Mouse (Mus musculus): ENCODE measurements around the gene Il2rb. TPM values are rescaled to one million over a fixed set of nuclear protein-coding genes. Genes with fewer than 3 reads are reported as not detected.

Gene Il2rb
- polyA plus RNA-seq, 1 experiment from 2014 or later, result 0.06 TPM

- H3K4me3 ChIP-seq, result no peak overlapping the region
- 0 out of 2 replicates have a peak, but pooled peaks have one; percentile 48 for ATAC-seq (ENCODE audit: low read depth)
Observed at GRCm38 (mm10) chr15:78514393-78515146, 19.5 kb upstream of the Il2rb start.

DNA sequence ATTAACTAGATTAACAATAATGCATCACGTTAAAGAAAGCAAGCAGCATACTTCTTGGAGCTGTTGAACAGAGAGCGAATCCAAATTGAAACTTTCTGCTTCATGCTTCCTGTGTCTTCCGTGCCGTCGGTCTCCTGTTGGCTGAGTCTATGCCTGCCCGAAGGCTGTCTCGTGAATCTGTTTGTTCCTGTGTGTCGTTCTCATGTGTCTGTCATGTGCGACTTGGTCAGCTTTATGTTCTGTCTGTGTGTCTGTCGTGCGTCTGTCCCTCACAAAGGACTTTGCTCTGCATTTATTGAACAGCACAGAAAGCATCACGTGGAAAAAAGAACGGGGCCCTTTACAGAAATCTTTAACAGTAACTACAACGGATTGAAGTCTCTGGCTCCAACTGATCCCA lies 17.9 kb upstream of the Il2rb start:
- H3K27me3 ChIP-seq, result no peaks in the 10 kb centered on the region
- ATAC-seq (ENCODE audit: low read depth), result no peak
- peaks cover 9% of the 10 kb centered on the region for H3K4me1 ChIP-seq (replicated peaks)
- no peak overlapping the region for H3K27ac ChIP-seq (replicated peaks)
- H3K4me2 ChIP-seq, result no peak overlapping the region
- WGBS, result 90% methylated on average over 14 of the region's 14 CpGs
- H3K4me3 ChIP-seq, result no peak overlapping the region
- H3K9me3 ChIP-seq, result no peaks in the 10 kb centered on the region
- no peaks in the 10 kb centered on the region for H3K36me3 ChIP-seq
- H3K9ac ChIP-seq, result no peak overlapping the region

More at GRCm38 (mm10) chr15:78514393-78515146, 19.5 kb upstream of the Il2rb start:
- Histone ChIP-seq H3K27me3 (no peaks in the 10 kb centered on the region), H3K27ac (replicated peaks) (no peak overlapping the region), H3K4me1 (replicated peaks) (peaks cover 9% of the 10 kb centered on the region), H3K4me2 (no peak overlapping the region), H3K9ac (peak overlapping the region; percentile 28; the same call in 1 of the 2 replicates), H3K9me3 (no peaks in the 10 kb centered on the region), H3K36me3 (no peaks in the 10 kb centered on the region)
- WGBS, result 30% methylated on average over 7 of the region's 7 CpGs

GRCm38 (mm10) chr15:78511951-78512350 lies 16.9 kb upstream of the Il2rb start:
- no peaks in the 10 kb centered on the region for H3K27me3 ChIP-seq
- no peak overlapping the region for H3K4me3 ChIP-seq
- no peak for ATAC-seq (ENCODE audit: low read depth)
- H3K9me3 ChIP-seq, result no peaks in the 10 kb centered on the region
- 84% methylated on average over 7 of the region's 7 CpGs for WGBS
- H3K36me3 ChIP-seq, result no peaks in the 10 kb centered on the region
- peaks cover 9% of the 10 kb centered on the region for H3K4me1 ChIP-seq (replicated peaks)
- no peak overlapping the region for H3K4me2 ChIP-seq
- no peak overlapping the region for H3K27ac ChIP-seq (replicated peaks)
- no peak overlapping the region for H3K9ac ChIP-seq

- Histone ChIP-seq H3K9ac (no peak overlapping the region), H3K27ac (replicated peaks) (no peak overlapping the region), H3K27me3 (no peaks in the 10 kb centered on the region), H3K36me3 (no peaks in the 10 kb centered on the region), H3K9me3 (no peaks in the 10 kb centered on the region), H3K4me2 (no peak overlapping the region), H3K4me3 (no peak overlapping the region), H3K4me1 (replicated peaks) (peaks cover 9% of the 10 kb centered on the region)
- ATAC-seq (ENCODE audit: low read depth), result no peak
- 93% methylated on average over 6 of the region's 6 CpGs for WGBS
Observed at GRCm38 (mm10) chr15:78510736-78511135, 15.7 kb upstream of the Il2rb start.

DNA sequence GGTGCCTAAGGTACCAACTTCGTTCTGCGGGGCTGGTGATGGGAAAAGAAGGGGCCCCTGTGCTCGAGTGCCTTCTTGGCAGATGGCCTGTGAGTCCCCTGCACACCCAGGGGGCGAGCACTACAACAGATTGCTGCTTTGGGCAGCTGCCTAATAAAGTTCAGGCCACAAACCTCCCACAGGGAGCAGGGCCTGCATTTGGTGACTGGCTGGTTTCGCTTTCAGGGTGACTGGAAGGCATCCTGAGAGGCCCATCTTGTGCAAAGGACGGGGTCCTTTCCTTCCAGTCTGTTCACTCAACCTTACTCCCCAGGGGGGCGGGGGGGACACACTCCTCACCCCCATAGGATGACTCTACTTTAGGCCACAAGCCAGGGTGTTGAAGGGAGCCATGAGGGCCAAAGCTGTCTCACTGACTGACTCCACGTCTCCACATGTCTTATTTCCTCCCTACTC lies 15.1 kb upstream of the Il2rb start:
- 51% methylated on average over 8 of the region's 8 CpGs for whole genome bisulfite sequencing
- Histone ChIP-seq H3K4me1 (replicated peaks) (peaks cover 9% of the 10 kb centered on the region), H3K27ac (replicated peaks) (peak overlapping the region; percentile 33), H3K27me3 (no peaks in the 10 kb centered on the region), H3K9ac (0 out of 2 replicates have a peak overlapping the region, but pooled peaks have one; percentile 45), H3K4me3 (no peak overlapping the region), H3K4me2 (no peak overlapping the region; the same call in 1 of the 2 replicates), H3K9me3 (no peaks in the 10 kb centered on the region), H3K36me3 (no peaks in the 10 kb centered on the region)
- ATAC-seq (ENCODE audit: low read depth), result no peak

GRCm38 (mm10) chr15:78509297-78509899 lies 14.3 kb upstream of the Il2rb start:
- WGBS, result 47% methylated on average over 12 of the region's 12 CpGs
- no peak for ATAC-seq (ENCODE audit: low read depth)
- H3K27me3 ChIP-seq, result no peaks in the 10 kb centered on the region

DNA sequence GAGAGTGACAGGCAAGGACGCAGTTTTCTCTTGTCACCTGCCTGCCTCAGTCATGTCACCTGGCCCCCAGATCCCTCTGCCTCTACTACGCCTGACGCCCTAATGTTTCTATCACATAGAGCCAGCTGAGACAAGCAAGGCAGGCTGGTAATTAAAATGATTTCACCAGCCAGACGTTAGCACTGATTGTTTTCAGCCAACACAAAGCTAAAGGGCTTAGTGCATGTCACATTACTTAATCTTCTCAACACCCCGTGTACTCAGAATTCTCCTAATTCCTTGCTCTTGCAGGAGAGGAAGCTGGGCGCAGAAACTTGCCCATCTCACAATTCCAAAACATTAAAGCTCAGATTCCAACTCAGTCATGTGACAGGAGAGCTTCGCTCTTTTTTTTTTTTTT lies 13.4 kb upstream of the Il2rb start:
- Histone ChIP-seq H3K4me3 (no peak overlapping the region), H3K36me3 (no peaks in the 10 kb centered on the region), H3K27ac (replicated peaks) (no peak overlapping the region), H3K4me1 (replicated peaks) (peaks cover 9% of the 10 kb centered on the region), H3K4me2 (no peak overlapping the region), H3K27me3 (no peaks in the 10 kb centered on the region), H3K9me3 (no peaks in the 10 kb centered on the region), H3K9ac (no peak overlapping the region)
- WGBS, result 74% methylated on average over 7 of the region's 7 CpGs
- ATAC-seq (ENCODE audit: low read depth), result no peak

More at GRCm38 (mm10) chr15:78509297-78509899, 14.3 kb upstream of the Il2rb start:
- Histone ChIP-seq H3K4me1 (replicated peaks) (peaks cover 9% of the 10 kb centered on the region), H3K4me2 (peak overlapping the region; percentile 30; the same call in 1 of the 2 replicates), H3K36me3 (no peaks in the 10 kb centered on the region), H3K9me3 (no peaks in the 10 kb centered on the region), H3K9ac (0 out of 2 replicates have a peak overlapping the region, but pooled peaks have one; percentile 45), H3K4me3 (no peak overlapping the region), H3K27ac (replicated peaks) (peak overlapping the region; percentile 33)

DNA sequence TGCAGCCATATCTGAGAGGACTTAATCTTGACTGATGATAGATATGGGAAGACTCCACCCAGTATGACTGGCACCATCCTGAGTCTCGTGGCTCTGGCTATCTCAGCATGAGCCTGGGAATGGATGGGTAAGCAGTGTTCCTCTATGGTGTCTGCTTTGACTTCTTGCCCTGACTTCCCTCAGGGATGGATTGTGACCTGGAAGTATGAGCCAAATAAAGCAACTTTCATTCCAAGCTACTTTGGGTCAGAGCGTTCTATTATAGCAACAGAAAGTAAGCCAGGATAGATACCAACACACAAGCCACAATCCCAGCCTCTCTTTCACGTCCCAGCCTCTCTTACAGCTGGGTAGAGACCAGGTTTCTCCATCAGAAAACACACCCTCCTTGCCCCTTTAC lies 10.5 kb upstream of the Il2rb start:
- Histone ChIP-seq H3K27ac (replicated peaks) (no peak overlapping the region), H3K36me3 (no peaks in the 10 kb centered on the region), H3K4me3 (no peak overlapping the region), H3K4me2 (no peak overlapping the region), H3K27me3 (no peaks in the 10 kb centered on the region), H3K9ac (no peak overlapping the region), H3K4me1 (replicated peaks) (peaks cover 9% of the 10 kb centered on the region), H3K9me3 (no peaks in the 10 kb centered on the region)
- 85% methylated on average over 3 of the region's 3 CpGs for WGBS
- ATAC-seq (ENCODE audit: low read depth), result no peak

DNA sequence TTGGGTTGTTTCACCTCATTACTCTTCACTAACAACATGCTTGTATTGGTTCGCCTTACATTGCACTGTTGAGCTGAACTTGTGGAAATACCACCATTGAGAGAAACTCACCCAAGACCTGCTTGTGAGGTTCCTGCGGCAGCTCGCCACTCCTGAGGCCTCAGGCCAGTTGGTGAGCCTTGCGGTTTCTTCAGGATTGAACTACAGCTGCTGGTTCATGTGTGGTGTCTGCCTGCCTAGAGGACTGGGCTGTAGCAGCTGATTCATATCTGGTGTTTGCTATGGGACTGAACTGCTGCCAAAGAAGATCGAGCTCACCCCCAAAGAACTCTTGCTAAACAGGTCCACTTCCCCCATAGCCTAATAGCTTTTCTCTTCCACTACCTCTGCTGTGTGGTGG lies 9.7 kb upstream of the Il2rb start:
- Histone ChIP-seq H3K27ac (replicated peaks) (no peak overlapping the region), H3K27me3 (no peaks in the 10 kb centered on the region), H3K4me2 (no peak overlapping the region), H3K4me3 (no peak overlapping the region), H3K9me3 (no peaks in the 10 kb centered on the region), H3K36me3 (no peaks in the 10 kb centered on the region), H3K9ac (no peak overlapping the region), H3K4me1 (replicated peaks) (peaks cover 2% of the 10 kb centered on the region; the same call in 1 of the 2 replicates)
- no peak for ATAC-seq (ENCODE audit: low read depth)
- WGBS, result 93% methylated on average over 5 of the region's 5 CpGs

GRCm38 (mm10) chr15:78504013-78504412 lies 8.9 kb upstream of the Il2rb start:
- no peaks in the 10 kb centered on the region for H3K4me1 ChIP-seq (replicated peaks)
- ATAC-seq (ENCODE audit: low read depth), result no peak
- no peaks in the 10 kb centered on the region for H3K9me3 ChIP-seq
- H3K27me3 ChIP-seq, result no peaks in the 10 kb centered on the region
- H3K36me3 ChIP-seq, result no peaks in the 10 kb centered on the region
- no peak overlapping the region for H3K9ac ChIP-seq
- 72% methylated on average over 1 of the region's 1 CpGs for whole genome bisulfite sequencing
- H3K27ac ChIP-seq (replicated peaks), result no peak overlapping the region
- H3K4me2 ChIP-seq, result no peak overlapping the region
- no peak overlapping the region for H3K4me3 ChIP-seq

DNA sequence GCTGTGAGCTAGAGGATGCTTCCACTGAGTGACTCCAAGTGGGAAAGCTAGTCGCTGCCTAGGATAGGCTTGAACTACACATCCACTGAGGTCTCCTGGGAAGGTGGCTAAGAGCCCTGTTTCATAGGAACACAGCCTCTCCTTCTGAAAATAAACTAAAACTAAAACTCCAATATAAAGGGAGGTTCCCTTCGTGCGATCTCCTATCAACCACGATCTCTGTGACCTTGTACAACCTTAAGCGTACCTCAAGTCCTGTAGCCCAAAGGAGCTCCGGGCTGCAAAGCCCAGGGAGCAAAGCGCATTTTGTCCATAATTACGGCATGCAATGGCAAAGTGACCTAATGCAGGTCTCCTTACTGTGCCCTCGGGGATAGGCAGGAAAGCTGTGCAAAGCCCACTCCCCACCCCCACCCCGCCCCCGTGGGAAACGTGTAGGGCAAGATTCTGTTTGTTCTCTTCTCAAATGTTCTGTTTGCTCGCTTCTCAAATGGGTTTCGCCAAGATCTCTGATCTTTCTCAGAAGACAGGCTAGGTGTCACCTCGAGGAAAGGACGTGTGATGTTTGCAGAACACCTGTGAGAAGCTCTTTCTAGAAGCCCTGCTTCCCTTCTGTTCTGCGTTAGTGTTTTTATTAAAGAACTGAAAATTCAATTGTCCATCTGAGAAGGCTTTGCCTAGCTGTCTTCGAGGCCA lies 7.5 kb upstream of the Il2rb start:
- Histone ChIP-seq H3K9ac (no peak overlapping the region), H3K27me3 (no peaks in the 10 kb centered on the region), H3K9me3 (no peaks in the 10 kb centered on the region), H3K4me3 (no peak overlapping the region), H3K4me2 (no peak overlapping the region), H3K4me1 (replicated peaks) (no peaks in the 10 kb centered on the region), H3K36me3 (no peaks in the 10 kb centered on the region), H3K27ac (replicated peaks) (no peak overlapping the region)
- ATAC-seq (ENCODE audit: low read depth), result no peak
- WGBS, result 88% methylated on average over 18 of the region's 18 CpGs

DNA sequence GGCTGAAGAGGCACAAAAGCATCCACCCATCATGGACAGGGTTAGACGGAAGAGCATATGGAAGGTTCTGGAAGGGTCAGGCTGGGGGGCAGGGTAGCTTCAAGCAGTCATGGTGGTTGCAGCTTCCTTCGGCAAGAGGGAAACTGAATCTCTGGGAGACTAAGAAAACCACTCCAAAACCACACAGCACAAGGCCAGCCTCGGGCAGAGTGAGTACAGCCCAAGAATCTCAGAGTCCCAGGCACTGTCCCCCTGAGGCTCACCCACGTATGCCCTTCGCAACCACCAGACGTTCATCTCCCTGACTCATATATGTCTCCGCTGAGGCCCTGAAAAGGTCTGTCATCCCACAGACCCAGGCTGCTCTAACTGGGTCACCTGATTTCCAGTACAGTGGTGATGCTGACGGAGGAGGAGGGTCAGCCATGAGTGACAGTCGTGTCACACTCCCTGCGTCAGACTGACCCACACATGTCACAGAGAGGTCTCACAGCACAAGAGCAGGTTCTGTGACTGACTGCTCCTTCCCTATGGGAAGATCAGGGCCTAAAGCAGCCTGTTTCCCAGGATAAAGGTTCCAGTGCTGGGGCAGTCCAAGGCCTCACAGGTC lies 1.6 kb downstream of the Il2rb start:
- no peak overlapping the region for H3K27ac ChIP-seq (replicated peaks)
- no peak overlapping the region for H3K4me3 ChIP-seq
- no peak overlapping the region for H3K4me2 ChIP-seq
- no peak overlapping the region for H3K9ac ChIP-seq
- no peaks in the 10 kb centered on the region for H3K9me3 ChIP-seq
- no peaks in the 10 kb centered on the region for H3K4me1 ChIP-seq (replicated peaks)
- H3K27me3 ChIP-seq, result no peaks in the 10 kb centered on the region
- WGBS, result 79% methylated on average over 10 of the region's 10 CpGs
- H3K36me3 ChIP-seq, result no peaks in the 10 kb centered on the region
- ATAC-seq (ENCODE audit: low read depth), result no peak
